ENCODE assay signal across 18 mouse cellular contexts in genomic region chr1:191894857-191895256, GRCm38 (mm10). TPM values are rescaled to one million over a fixed set of nuclear protein-coding genes. Genes with fewer than 3 reads are reported as not detected.
A peak's percentile ranks its signal among the peaks of the same experiment; 100 is the strongest.
DNase-seq lines count a peak whose midpoint lies in the region; ATAC-seq and TF ChIP-seq lines count a peak whose summit lies in the region.
"Had no signal": no experiment of that assay in that cellular context is flagged by ENCODE, and none has a peak within 500 bp of the region (broad histone marks: within the 10 kb centered on the region; RNA-seq: fewer than 3 reads in every experiment).

No protein-coding gene starts in this region.

- dilution Hi-C loops in CH12.LX (cut with MboI; ENCODE audit: extremely low pct_ligation_motif_present, extremely low pct_unique_long_range_greater_than_20kb, low sequenced_read_pairs) = no loop called here

- H3K4me1 ChIP-seq in kidney, embryonic 15.5 days = peaks cover 7% of the 10 kb centered on the region
- peaks cover 9 to 26% of the 10 kb centered on the region in 2 experiments for H3K4me1 ChIP-seq in CH12.LX (ENCODE audit: control insufficient read depth in 1 of 2, insufficient read depth in 2 of 2)
- H3K4me1 ChIP-seq in liver, embryonic 15.5 days (replicated peaks) = peaks cover 11% of the 10 kb centered on the region
- H3K4me1 ChIP-seq: hindbrain, embryonic 15.5 days had no signal

- peak overlapping the region; percentile 30 for H3K4me2 ChIP-seq in kidney, embryonic 15.5 days
- peak overlapping the region; percentile 39 for H3K4me2 ChIP-seq in CH12.LX (ENCODE audit: insufficient read depth, low read depth, poor library complexity, severe bottlenecking)
- H3K4me2 ChIP-seq in liver, embryonic 15.5 days = no peak overlapping the region
- H3K4me2 ChIP-seq: hindbrain, embryonic 15.5 days had no signal

- no peak overlapping the region for H3K9ac ChIP-seq in kidney, embryonic 15.5 days
- H3K9ac ChIP-seq in CH12.LX (ENCODE audit: insufficient read depth, low read depth) = no peak overlapping the region
- H3K9ac ChIP-seq in liver, embryonic 15.5 days = no peak overlapping the region
- H3K9ac ChIP-seq: embryonic facial prominence, embryonic 15.5 days; forebrain, postnatal 0 days; hindbrain, embryonic 15.5 days had no signal

- 90% methylated on average over 9 of the region's 9 CpGs for WGBS in kidney, embryonic 15.5 days
- WGBS in liver, embryonic 15.5 days (ENCODE audit: insufficient replicate concordance) = 49% methylated on average over 9 of the region's 9 CpGs

- H3K9me3 ChIP-seq in kidney, embryonic 15.5 days (replicated peaks) = no peaks in the 10 kb centered on the region
- no peaks in the 10 kb centered on the region for H3K9me3 ChIP-seq in CH12.LX (replicated peaks; ENCODE audit: low read length)
- H3K9me3 ChIP-seq in liver, embryonic 15.5 days (replicated peaks) = no peaks in the 10 kb centered on the region
- H3K9me3 ChIP-seq: embryonic facial prominence, embryonic 15.5 days; G1E; hindbrain, embryonic 15.5 days; limb, embryonic 10.5 days; megakaryocyte, embryonic 14.5 days had no signal

- TF ChIP-seq EP300 in CH12.LX (IDR thresholded peaks at IDR 0.05; ENCODE audit: low read length) = no peak

- no peaks in the 10 kb centered on the region for H3K36me3 ChIP-seq in kidney, embryonic 15.5 days
- no peaks in the 10 kb centered on the region for H3K36me3 ChIP-seq in CH12.LX (replicated peaks in 1 of 2; ENCODE audit: control insufficient read depth in 1 of 2, insufficient read depth in 1 of 2, low read length in 1 of 2)
- H3K36me3 ChIP-seq in liver, embryonic 15.5 days (replicated peaks) = no peaks in the 10 kb centered on the region
- H3K36me3 ChIP-seq: embryonic facial prominence, embryonic 15.5 days; hindbrain, embryonic 15.5 days; limb, embryonic 10.5 days had no signal

- no peak for TF ChIP-seq RAD21 in CH12.LX (IDR thresholded peaks at IDR 0.05; ENCODE audit: low read depth, low read length)

- H3K79me2 ChIP-seq in CH12.LX (replicated peaks; ENCODE audit: control insufficient read depth, extremely low read depth, insufficient read depth, poor library complexity, severe bottlenecking) = no peaks in the 10 kb centered on the region

- no peak for TF ChIP-seq CTCF in CH12.LX (conservative IDR thresholded peaks at IDR 0.05 in 1 of 2, IDR thresholded peaks at IDR 0.05 in 1 of 2; ENCODE audit: low read depth in 2 of 2, low read length in 2 of 2)

- no peak overlapping the region for H3K27ac ChIP-seq in kidney, embryonic 15.5 days
- no peak overlapping the region for H3K27ac ChIP-seq in CH12.LX (ENCODE audit: insufficient read depth, low read depth)
- H3K27ac ChIP-seq in liver, embryonic 15.5 days (replicated peaks) = no peak overlapping the region
- H3K27ac ChIP-seq: hindbrain, embryonic 15.5 days; kidney, postnatal 0 days; limb, embryonic 10.5 days had no signal

- DNase-seq in kidney, adult 11 months = no peak
- DNase-seq in 416B (ENCODE audit: low read depth) (peak; percentile 67), CH12.LX (ENCODE audit: extremely low read depth) (no peak)
- no peak for DNase-seq in frontal cortex, postnatal 10 days (ENCODE audit: low spot score in 2 of 2)
- DNase-seq in embryo, embryonic 11 days = no peak
- DNase-seq: cerebellum, adult 11-12 months; cerebellum, postnatal 25 days; forebrain, postnatal 0 days; gastrocnemius, postnatal 10 days had no signal

- H3K4me3 ChIP-seq in kidney, embryonic 15.5 days (replicated peaks) = no peak overlapping the region
- no peak overlapping the region for H3K4me3 ChIP-seq in CH12.LX (replicated peaks in 1 of 3; ENCODE audit: low read depth in 2 of 3, low read length in 2 of 3, poor library complexity in 1 of 3)
- no peak overlapping the region for H3K4me3 ChIP-seq in liver, embryonic 15.5 days (replicated peaks)
- H3K4me3 ChIP-seq: embryonic facial prominence, embryonic 15.5 days; hindbrain, embryonic 15.5 days; limb, embryonic 10.5 days had no signal

- ATAC-seq in kidney, embryonic 15.5 days (replicated peaks; ENCODE audit: low FRiP score) = no peak
- 0 out of 2 replicates have a peak, but pooled peaks have one; percentile 29 for ATAC-seq in liver, embryonic 15.5 days (ENCODE audit: insufficient read depth)
- ATAC-seq: CD4-positive, CD25-positive, alpha-beta regulatory T cell, adult 4 months; forebrain, postnatal 0 days had no signal

- no peaks in the 10 kb centered on the region for H3K27me3 ChIP-seq in kidney, embryonic 15.5 days
- peaks cover 2% of the 10 kb centered on the region for H3K27me3 ChIP-seq in CH12.LX (replicated peaks)
- H3K27me3 ChIP-seq in liver, embryonic 15.5 days = peaks cover 30% of the 10 kb centered on the region
- H3K27me3 ChIP-seq: embryonic facial prominence, embryonic 15.5 days; hindbrain, embryonic 15.5 days had no signal

- in situ Hi-C loops in CH12.LX (cut with MboI; ENCODE audit: low pct_ligation_motif_present, low pct_unique_long_range_greater_than_20kb, low sequenced_read_pairs) = no loop called here

- TF ChIP-seq POLR2A in CH12.LX (IDR thresholded peaks at IDR 0.05; ENCODE audit: low read depth, low read length) = no peak

TF ChIP-seq in CH12.LX, 34 proteins besides CTCF, POLR2A, EP300 and RAD21:
- TF ChIP-seq JUND (conservative IDR thresholded peaks at IDR 0.05; ENCODE audit: low read depth, low read length) (no peak), E2F4 (IDR thresholded peaks at IDR 0.05; ENCODE audit: insufficient replicate concordance, low read depth, low read length) (no peak), MXI1 (IDR thresholded peaks at IDR 0.05; ENCODE audit: low read depth, low read length) (no peak), IRF4 (IDR thresholded peaks at IDR 0.05; ENCODE audit: low read depth, low read length) (no peak), UBTF (IDR thresholded peaks at IDR 0.05; ENCODE audit: low read depth, low read length) (no peak), USF1 (IDR thresholded peaks at IDR 0.05; ENCODE audit: low read depth, low read length) (no peak), ZC3H11A (IDR thresholded peaks at IDR 0.05; ENCODE audit: low read depth, low read length) (no peak), NRF1 (IDR thresholded peaks at IDR 0.05; ENCODE audit: low read depth, low read length) (no peak), MAX (IDR thresholded peaks at IDR 0.05; ENCODE audit: low read length) (no peak)
TF ChIP-seq in CH12.LX: peak in this region for 0.

RNA-seq across cellular contexts. Expression of gene Slc30a1, which starts 11.7 kb away (rescaled TPM):
- 2.6 and 3.5 TPM in 2 replicates for polyA plus RNA-seq in kidney, embryonic 15.5 days (2015; fragmentation: Nextera tagmentation; extraction: Ambion mirVana)
- 4.5 and 4.6 TPM in 2 replicates for total RNA-seq in CH12.LX (2012; rRNA removed)
- total RNA-seq in CH12.LX (2014; rRNA removed) = 8.9 and 9.4 TPM in 2 replicates
- polyA plus RNA-seq in CH12.LX (2012; ENCODE audit: insufficient read length, low read depth) = 12.7 and 15.8 TPM in 2 replicates
- polyA plus RNA-seq in liver, embryonic 15.5 days (2015; fragmentation: Nextera tagmentation; extraction: Ambion mirVana) = 3.6 and 4.2 TPM in 2 replicates
